Mouse (Mus musculus) cerebellum, adult 9-10 months (tissue): ENCODE results near the gene Olfr538.
"Not testable (repeated sequence)": the region's sequence is repeated elsewhere in the genome, so short reads cannot be mapped to it uniquely, and the experiment has no call there.

Experiments
- DNase-seq: peaks from one replicate; pipeline ENCODE4 v3.0.0; 2022

Olfr538 gene

GRCm38 (mm10) chr7:140567586-140567985, at the start of gene Olfr538:
Gene Olfr538 (plus strand): TSS chr7:140567886.
- DNase-seq, result no peak

GRCm38 (mm10) chr7:140539746-140540145, 27.9 kb upstream of the Olfr538 start:
- no peak for DNase-seq

- not testable (repeated sequence) for DNase-seq
Measured at GRCm38 (mm10) chr7:140600969-140601368, 33.3 kb downstream of the Olfr538 start, which contains the start of gene Olfr46. Gene Olfr46 (plus strand): TSS chr7:140601269.
